Comparison of ENCODE assay signal across 8 mouse cellular contexts in the genomic region with DNA sequence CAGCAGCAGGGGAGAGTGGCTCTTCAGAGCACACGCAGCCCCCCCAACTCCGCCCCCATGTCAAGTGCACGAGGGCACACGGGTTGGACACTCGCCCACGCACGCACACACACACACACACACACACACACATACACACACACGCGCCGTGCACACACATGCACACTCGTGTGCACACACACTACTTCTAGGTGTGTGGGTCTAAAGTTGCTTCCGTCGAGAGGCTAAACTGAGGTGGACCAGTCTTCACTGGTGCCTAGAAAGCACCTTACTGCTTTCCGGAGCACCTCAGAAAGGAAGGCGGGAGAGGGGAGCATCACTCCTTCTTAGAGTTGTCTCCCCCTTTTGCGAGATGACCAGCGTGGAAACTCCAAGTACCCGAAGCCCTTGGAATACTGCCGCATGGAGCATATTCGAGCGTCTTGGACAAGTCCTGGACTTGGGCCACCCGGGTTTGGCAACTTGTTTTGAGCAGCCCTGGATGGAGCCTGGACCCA. TPM values are rescaled to one million over a fixed set of nuclear protein-coding genes. Genes with fewer than 3 reads are reported as not detected.
DNase-seq lines count a peak whose midpoint lies in the region; ATAC-seq lines count a peak whose summit lies in the region.

A gene (plus strand): TSS at position 148 of the 497 bp plus-strand sequence.

- 5% methylated on average over 22 of the region's 22 CpGs for WGBS in heart, embryonic 10.5 days

- H3K9me3 ChIP-seq in heart, embryonic 10.5 days, result no peaks in the 10 kb centered on the region

- no peaks in the 10 kb centered on the region for H3K36me3 ChIP-seq in heart, embryonic 10.5 days

- ATAC-seq in common myeloid progenitor, adult 5-6 weeks (replicated peaks; ENCODE audit: low read depth, poor library complexity, severe bottlenecking), result 0 out of 2 replicates have a peak, but pooled peaks have one; percentile 12

- H3K27ac ChIP-seq in heart, embryonic 10.5 days, result peak within 1 kb of the TSS; percentile 81

- DNase-seq in 3T3-L1 (ENCODE audit: low read depth, low spot score) (peak; percentile 24), MN1 (ENCODE audit: low spot score) (peak; percentile 61)
- no peak for DNase-seq in heart, embryonic 10.5 days (ENCODE audit: low spot score)
- DNase-seq in kidney, postnatal 4 days, result peak; percentile 31 to 37
- peak; percentile 28 for DNase-seq in lung, postnatal 14 days
- DNase-seq in urinary bladder, adult 2 months (ENCODE audit: low spot score), result no peak
- DNase-seq in urinary bladder, postnatal 10 days (ENCODE audit: low spot score), result no peak

- peaks cover 83% of the 10 kb centered on the region for H3K27me3 ChIP-seq in heart, embryonic 10.5 days (ENCODE audit: insufficient read depth, poor library complexity, severe bottlenecking)

- peak within 1 kb of the TSS; percentile 65 for H3K4me3 ChIP-seq in heart, embryonic 10.5 days

- H3K4me1 ChIP-seq in heart, embryonic 10.5 days, result peaks cover 25% of the 10 kb centered on the region

RNA-seq across cellular contexts. Expression of the gene that starts here (rescaled TPM):
- total RNA-seq in common myeloid progenitor, adult 5-6 weeks (2017), result 8.4 and 16.1 TPM in 2 replicates
- polyA plus RNA-seq in heart, embryonic 10.5 days (2016; fragmentation: Nextera tagmentation; extraction: Ambion mirVana), result 2.8 and 3.5 TPM in 2 replicates
- polyA plus RNA-seq in urinary bladder, adult 2 months (2012; rRNA removed), result 1.7 and 2.4 TPM in 2 replicates

Comparison
In these comparisons a context has a peak if more than half of its experiments do, and no peak if none do; other contexts are left out.
1. DNase-seq: peak in 3T3-L1 (single experiment), MN1 (single experiment), kidney, postnatal 4 days (2 of 2) and lung, postnatal 14 days (single experiment); none in heart, embryonic 10.5 days (single experiment), urinary bladder, adult 2 months (single experiment) and urinary bladder, postnatal 10 days (single experiment).